Mouse (Mus musculus) cerebellum, adult 2 months (tissue): ENCODE measurements around the gene Fastkd5.
"Not testable (repeated sequence)": the region's sequence is repeated elsewhere in the genome, so short reads cannot be mapped to it uniquely, and the experiment has no call there.

Source experiments
- CTCF ChIP-seq: fragments of 200-500 bp; IDR thresholded peaks from 2 replicates; pipeline ENCODE4 v1.5.1; 2011; ENCODE audit warnings: low read depth, mild to moderate bottlenecking, control low read depth, low read length, moderate library complexity, borderline replicate concordance; ENCODE audit not compliant: insufficient read depth
- POLR2A ChIP-seq: fragments of 200-500 bp; IDR thresholded peaks from 2 replicates; pipeline ENCODE4 v1.6.1; 2011; ENCODE audit warnings: low read length, control low read depth, borderline replicate concordance; ENCODE audit not compliant: insufficient read depth

- TF ChIP-seq POLR2A, CTCF: not testable (repeated sequence)
Measured at GRCm38 (mm10) chr2:130649028-130649427, 19.2 kb upstream of the Fastkd5 start.
